8 mouse cellular contexts compared by ENCODE assay signal in the genomic region with DNA sequence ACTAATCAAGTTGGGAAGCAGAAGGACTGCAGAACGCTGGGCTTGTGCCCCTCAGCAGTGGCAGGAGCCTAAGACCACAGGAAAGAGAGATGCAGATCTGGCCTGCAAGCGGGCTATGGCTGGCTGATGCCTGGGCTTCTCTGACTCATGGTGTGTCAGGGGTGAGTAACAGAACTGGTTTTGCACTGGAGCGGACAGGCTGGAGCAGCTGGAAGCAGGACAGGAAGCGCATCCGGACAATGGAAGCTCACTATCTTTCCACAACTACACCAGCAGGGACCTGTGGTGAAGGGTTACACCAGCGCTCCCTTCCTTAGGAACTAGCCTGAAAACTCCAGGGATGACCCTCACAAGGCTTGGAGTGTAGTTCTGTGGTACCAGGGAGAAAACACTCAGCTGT. TPM values are rescaled to one million over a fixed set of nuclear protein-coding genes. Genes with fewer than 3 reads are reported as not detected.
A peak's percentile ranks its signal among the peaks of the same experiment; 100 is the strongest.
DNase-seq lines count a peak whose midpoint lies in the region; ATAC-seq and TF ChIP-seq lines count a peak whose summit lies in the region.

No protein-coding gene starts in this region.

- H3K4me1 ChIP-seq in kidney, postnatal 0 days (replicated peaks; ENCODE audit: insufficient read depth, low read length), result no peaks in the 10 kb centered on the region
- 0 out of 2 replicates have a peak, but pooled peaks cover 3% of the 10 kb centered on the region for H3K4me1 ChIP-seq in midbrain, embryonic 11.5 days (ENCODE audit: control insufficient read depth, insufficient read depth, low read length)
- peaks cover 9% of the 10 kb centered on the region for H3K4me1 ChIP-seq in neural tube, embryonic 15.5 days

- peak; percentile 43 for ATAC-seq in granulocyte monocyte progenitor cell, adult 5-6 weeks (replicated peaks; ENCODE audit: poor library complexity, severe bottlenecking)
- no peak; the same call in 1 of the 2 replicates for ATAC-seq in kidney, postnatal 0 days (replicated peaks; ENCODE audit: low FRiP score, low read depth)
- no peak for ATAC-seq in midbrain, embryonic 11.5 days (ENCODE audit: low FRiP score)
- no peak for ATAC-seq in neural tube, embryonic 15.5 days (ENCODE audit: low FRiP score)

- H3K36me3 ChIP-seq in kidney, postnatal 0 days (ENCODE audit: insufficient read depth, low read length), result no peaks in the 10 kb centered on the region
- H3K36me3 ChIP-seq in macrophage (ENCODE audit: inconsistent target), result no peaks in the 10 kb centered on the region
- no peaks in the 10 kb centered on the region for H3K36me3 ChIP-seq in midbrain, embryonic 11.5 days (ENCODE audit: control insufficient read depth, insufficient read depth, low read length)
- H3K36me3 ChIP-seq in neural tube, embryonic 15.5 days, result no peaks in the 10 kb centered on the region

- no peak overlapping the region for H3K4me3 ChIP-seq in kidney, postnatal 0 days (replicated peaks; ENCODE audit: low read depth, low read length)
- H3K4me3 ChIP-seq in macrophage (ENCODE audit: inconsistent target), result no peak overlapping the region
- H3K4me3 ChIP-seq in midbrain, embryonic 11.5 days (ENCODE audit: low read depth, low read length), result no peak overlapping the region
- H3K4me3 ChIP-seq in neural tube, embryonic 15.5 days (replicated peaks), result no peak overlapping the region

- no peak overlapping the region for H3K9ac ChIP-seq in kidney, postnatal 0 days (ENCODE audit: low read depth, low read length)
- H3K9ac ChIP-seq in midbrain, embryonic 11.5 days (ENCODE audit: low read length), result no peak overlapping the region
- no peak overlapping the region for H3K9ac ChIP-seq in neural tube, embryonic 15.5 days (replicated peaks)

- TF ChIP-seq CTCF in kidney, postnatal 0 days (IDR thresholded peaks at IDR 0.05; ENCODE audit: low read depth), result no peak

- 78% methylated on average over 6 of the region's 6 CpGs for WGBS in kidney, postnatal 0 days
- 51% methylated on average over 6 of the region's 6 CpGs for WGBS in macrophage (ENCODE audit: missing documents)
- 86% methylated on average over 6 of the region's 6 CpGs for WGBS in midbrain, embryonic 11.5 days
- 88% methylated on average over 6 of the region's 6 CpGs for WGBS in neural tube, embryonic 15.5 days

- H3K27me3 ChIP-seq in kidney, postnatal 0 days (ENCODE audit: insufficient read depth, low read length), result no peaks in the 10 kb centered on the region
- no peaks in the 10 kb centered on the region for H3K27me3 ChIP-seq in midbrain, embryonic 11.5 days (ENCODE audit: control insufficient read depth, insufficient read depth, low read length)
- no peaks in the 10 kb centered on the region for H3K27me3 ChIP-seq in neural tube, embryonic 15.5 days (replicated peaks)

- H3K27ac ChIP-seq in kidney, postnatal 0 days, result no peak overlapping the region
- H3K27ac ChIP-seq in macrophage, result peak overlapping the region; percentile 83
- H3K27ac ChIP-seq in midbrain, embryonic 11.5 days (ENCODE audit: low read depth, low read length), result no peak overlapping the region
- no peak overlapping the region for H3K27ac ChIP-seq in neural tube, embryonic 15.5 days (replicated peaks)

- peak; percentile 28 for DNase-seq in gastrocnemius, postnatal 14 days
- no peak for DNase-seq in gastrocnemius, adult 8-10 months (ENCODE audit: low spot score in 2 of 2)
- DNase-seq in kidney, postnatal 0 days (ENCODE audit: low spot score), result peak; percentile 40
- DNase-seq in midbrain, embryonic 11.5 days (ENCODE audit: low spot score, missing footprints), result no peak
- no peak for DNase-seq in cerebellum, adult 9-10 months

- H3K79me2 ChIP-seq in macrophage (ENCODE audit: inconsistent target), result peaks cover 100% of the 10 kb centered on the region

- no peaks in the 10 kb centered on the region for H3K9me3 ChIP-seq in kidney, postnatal 0 days (replicated peaks; ENCODE audit: low read length)
- no peaks in the 10 kb centered on the region for H3K9me3 ChIP-seq in midbrain, embryonic 11.5 days (ENCODE audit: control insufficient read depth, low read length)
- H3K9me3 ChIP-seq in neural tube, embryonic 15.5 days (replicated peaks), result no peaks in the 10 kb centered on the region

- no peak overlapping the region for H3K4me2 ChIP-seq in kidney, postnatal 0 days (ENCODE audit: low read length)
- H3K4me2 ChIP-seq in midbrain, embryonic 11.5 days, result no peak overlapping the region
- H3K4me2 ChIP-seq in neural tube, embryonic 15.5 days, result no peak overlapping the region

- intact Hi-C loops in gastrocnemius, postnatal 14 days (cut with DNase I; ENCODE audit: low total_unique reads), result no loop called here

RNA-seq across cellular contexts. Expression of a gene that starts 34.9 kb away (rescaled TPM):
- 10 to 100 TPM; 14.1 to 15.4 TPM for total RNA-seq in gastrocnemius, postnatal 14 days (2021)
- 1 to 10 TPM; 2.6 to 5.5 (median 3.6) TPM for total RNA-seq in gastrocnemius, adult 8-10 months (2022)
- total RNA-seq in granulocyte monocyte progenitor cell, adult 5-6 weeks (2014; fragmentation: Nextera tagmentation), result 48.3 and 56.7 TPM in 2 replicates
- 73.6 and 82.1 TPM in 2 replicates for total RNA-seq in granulocyte monocyte progenitor cell, adult 5-6 weeks (2017)
- polyA plus RNA-seq in kidney, postnatal 0 days (2015; fragmentation: Nextera tagmentation; extraction: Ambion mirVana), result 30.0 and 34.6 TPM in 2 replicates
- 10 to 100 TPM in 25 of 26 experiments, 1 to 10 TPM in 1; 7.0 to 47.6 (median 27.4) TPM for total RNA-seq in macrophage (2018; cell fraction: chromatin; rRNA removed)
- total RNA-seq in macrophage (2018; cell fraction: cytosol; rRNA removed), result 100 to 1,000 TPM in 13 of 26 experiments, 10 to 100 TPM in 13; 70.2 to 171 (median 101) TPM
- total RNA-seq in macrophage (2018; cell fraction: nucleus; rRNA removed), result 10 to 100 TPM; 28.0 to 79.5 (median 53.6) TPM
- 93.9 to 139 TPM (median 136 TPM) in 3 replicates for polyA plus RNA-seq in macrophage (2018)
- 67.6 and 72.9 TPM in 2 replicates for polyA plus RNA-seq in midbrain, embryonic 11.5 days (2014; fragmentation: Nextera tagmentation; extraction: Ambion mirVana)
- 53.2 and 56.8 TPM in 2 replicates for polyA plus RNA-seq in neural tube, embryonic 15.5 days (2015; fragmentation: Nextera tagmentation; extraction: Ambion mirVana)

RNA-seq across cellular contexts. Expression of a gene that starts 44.8 kb away (rescaled TPM):
- total RNA-seq in gastrocnemius, postnatal 14 days (2021), result 10 to 100 TPM; 29.4 to 30.3 TPM
- total RNA-seq in gastrocnemius, adult 8-10 months (2022), result 10 to 100 TPM; 19.7 to 25.4 (median 22.0) TPM
- total RNA-seq in granulocyte monocyte progenitor cell, adult 5-6 weeks (2014; fragmentation: Nextera tagmentation), result 76.3 and 77.3 TPM in 2 replicates
- 42.0 and 101 TPM in 2 replicates for total RNA-seq in granulocyte monocyte progenitor cell, adult 5-6 weeks (2017)
- 32.5 and 35.0 TPM in 2 replicates for polyA plus RNA-seq in kidney, postnatal 0 days (2015; fragmentation: Nextera tagmentation; extraction: Ambion mirVana)
- total RNA-seq in macrophage (2018; cell fraction: chromatin; rRNA removed), result 100 to 1,000 TPM in 25 of 26 experiments, 10 to 100 TPM in 1; 99.6 to 452 (median 234) TPM
- total RNA-seq in macrophage (2018; cell fraction: cytosol; rRNA removed), result 10 to 100 TPM; 34.3 to 65.4 (median 48.6) TPM
- total RNA-seq in macrophage (2018; cell fraction: nucleus; rRNA removed), result 100 to 1,000 TPM in 17 of 26 experiments, 10 to 100 TPM in 9; 65.0 to 297 (median 115) TPM
- 33.7 to 41.6 TPM (median 40.4 TPM) in 3 replicates for polyA plus RNA-seq in macrophage (2018)
- 51.0 and 58.0 TPM in 2 replicates for polyA plus RNA-seq in midbrain, embryonic 11.5 days (2014; fragmentation: Nextera tagmentation; extraction: Ambion mirVana)
- 36.3 and 40.1 TPM in 2 replicates for polyA plus RNA-seq in neural tube, embryonic 15.5 days (2015; fragmentation: Nextera tagmentation; extraction: Ambion mirVana)

Comparison
In these comparisons a context has a peak if more than half of its experiments do, and no peak if none do; other contexts are left out.
1. DNase-seq: peak in gastrocnemius, postnatal 14 days (single experiment) and kidney, postnatal 0 days (single experiment); none in gastrocnemius, adult 8-10 months (0 of 2), midbrain, embryonic 11.5 days (single experiment) and cerebellum, adult 9-10 months (single experiment).